Mouse (Mus musculus): ENCODE results near the gene Slc35e1. TPM values are rescaled to one million over a fixed set of nuclear protein-coding genes. Genes with fewer than 3 reads are reported as not detected.

Gene Slc35e1
- polyA plus RNA-seq, 1 experiment: 167 TPM

DNA sequence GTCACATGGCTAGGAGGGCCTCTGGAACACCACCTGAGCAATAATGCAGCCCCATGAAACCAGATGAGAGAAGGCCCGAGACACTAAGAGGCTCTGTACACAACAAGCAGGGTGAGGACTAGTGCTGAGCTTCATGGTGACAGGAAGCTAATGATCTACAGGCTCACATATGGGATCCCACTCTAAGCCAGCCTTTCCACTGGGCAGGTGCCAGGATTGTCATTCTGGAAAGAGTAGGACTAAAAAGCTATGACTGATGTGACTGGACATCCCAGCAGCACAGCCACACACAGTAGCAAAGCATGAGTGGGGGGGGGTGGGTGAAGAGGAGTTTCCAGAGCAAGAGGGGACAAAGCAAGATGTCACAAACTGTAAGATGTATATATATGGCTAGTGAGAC, 5.5 kb upstream of the Slc35e1 start:
- Histone ChIP-seq H3K4me3 (ENCODE audit: low read depth, low read length) (no peak overlapping the region), H3K4me1 (ENCODE audit: control insufficient read depth, insufficient read depth, insufficient read length, low read length) (peaks cover 3% of the 10 kb centered on the region; the same call in 1 of the 2 replicates), H3K27ac (ENCODE audit: insufficient read depth, low read depth, low read length) (no peak overlapping the region), H3K27me3 (ENCODE audit: control insufficient read depth, insufficient read depth, low read length) (no peaks in the 10 kb centered on the region), H3K36me3 (ENCODE audit: control insufficient read depth, insufficient read depth, low read length) (peaks cover 16% of the 10 kb centered on the region)
- TF ChIP-seq CTCF (IDR thresholded peaks at IDR 0.05; ENCODE audit: extremely low read depth, insufficient read length, insufficient replicate concordance, low read depth, low read length): no peak
- TF ChIP-seq POLR2A (IDR thresholded peaks at IDR 0.05; ENCODE audit: low read depth, low read length): no peak
- WGBS: 65% methylated on average over 1 of the region's 1 CpGs

DNA sequence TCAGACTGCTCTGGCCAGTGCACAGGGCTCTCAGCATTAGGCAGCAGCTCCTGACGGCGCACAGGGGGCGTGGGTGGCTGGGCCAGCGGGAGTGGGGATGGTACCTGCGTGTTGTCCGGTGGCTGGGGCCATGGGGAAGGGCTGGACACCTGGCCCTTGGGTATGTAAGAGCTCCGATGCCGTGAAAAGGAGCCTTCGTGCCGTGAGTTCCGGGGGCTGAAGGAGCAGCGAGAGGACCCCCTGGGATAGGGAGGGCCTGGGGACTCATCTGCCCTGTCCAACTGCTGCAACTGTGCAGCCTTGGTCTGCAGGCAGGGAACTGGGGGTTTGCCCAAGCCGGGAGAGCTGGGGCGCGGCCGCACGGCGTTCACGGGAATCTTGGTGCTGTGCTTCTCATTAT, 3.8 kb upstream of the Slc35e1 start:
- peaks cover 3% of the 10 kb centered on the region; the same call in 1 of the 2 replicates for H3K4me1 ChIP-seq (ENCODE audit: control insufficient read depth, insufficient read depth, insufficient read length, low read length)
- 92% methylated on average over 19 of the region's 19 CpGs for WGBS
- H3K4me3 ChIP-seq (ENCODE audit: low read depth, low read length): no peak overlapping the region
- TF ChIP-seq POLR2A (IDR thresholded peaks at IDR 0.05; ENCODE audit: low read depth, low read length) (no peak), CTCF (IDR thresholded peaks at IDR 0.05; ENCODE audit: extremely low read depth, insufficient read length, insufficient replicate concordance, low read depth, low read length) (no peak)
- no peak overlapping the region for H3K27ac ChIP-seq (ENCODE audit: insufficient read depth, low read depth, low read length)
- peaks cover 16% of the 10 kb centered on the region for H3K36me3 ChIP-seq (ENCODE audit: control insufficient read depth, insufficient read depth, low read length)
- no peaks in the 10 kb centered on the region for H3K27me3 ChIP-seq (ENCODE audit: control insufficient read depth, insufficient read depth, low read length)

DNA sequence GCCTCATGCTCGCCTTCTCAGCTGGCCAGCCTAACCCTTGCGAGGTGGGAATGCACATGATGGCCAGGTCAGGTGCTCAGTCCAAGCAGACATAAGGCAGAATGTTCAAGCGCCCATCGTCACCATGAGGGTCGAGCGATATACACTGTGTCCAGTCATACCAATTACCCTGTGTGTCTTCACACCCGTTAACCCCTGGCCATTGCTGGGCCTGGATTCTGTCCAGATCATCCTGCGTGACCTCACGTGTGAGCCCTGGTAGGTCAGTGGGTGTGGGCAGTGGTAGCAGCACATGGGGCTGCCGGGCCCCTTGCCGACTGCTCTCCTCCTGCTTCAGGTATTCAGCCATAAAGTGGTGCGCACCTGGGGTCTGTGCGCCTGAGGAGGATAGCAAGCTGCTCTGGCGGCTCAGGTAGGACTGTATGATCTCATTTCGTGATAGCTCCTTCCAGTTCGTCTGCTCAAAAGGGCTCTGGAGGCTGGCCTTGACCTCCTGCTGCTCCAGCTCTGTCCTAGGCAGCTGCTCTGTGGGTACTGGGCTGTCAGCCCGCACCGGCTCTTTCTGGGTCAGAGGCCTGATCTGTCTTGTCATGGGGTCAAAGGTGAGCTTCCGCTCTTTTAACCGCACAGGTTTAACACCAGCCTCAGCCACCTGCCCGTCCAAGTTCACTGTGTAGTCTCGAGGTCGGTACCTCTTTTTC, 3.1 kb upstream of the Slc35e1 start:
- no peaks in the 10 kb centered on the region for H3K27me3 ChIP-seq (ENCODE audit: control insufficient read depth, insufficient read depth, low read length)
- H3K36me3 ChIP-seq (ENCODE audit: control insufficient read depth, insufficient read depth, low read length): peaks cover 16% of the 10 kb centered on the region
- no peak overlapping the region for H3K27ac ChIP-seq (ENCODE audit: insufficient read depth, low read depth, low read length)
- 85% methylated on average over 23 of the region's 23 CpGs for WGBS
- H3K4me1 ChIP-seq (ENCODE audit: control insufficient read depth, insufficient read depth, insufficient read length, low read length): peaks cover 8% of the 10 kb centered on the region; the same call in 1 of the 2 replicates
- no peak overlapping the region for H3K4me3 ChIP-seq (ENCODE audit: low read depth, low read length)
- TF ChIP-seq POLR2A (IDR thresholded peaks at IDR 0.05; ENCODE audit: low read depth, low read length) (0 out of 2 replicates have a peak, but pooled peaks have one; percentile 12), CTCF (IDR thresholded peaks at IDR 0.05; ENCODE audit: extremely low read depth, insufficient read length, insufficient replicate concordance, low read depth, low read length) (no peak)

- Histone ChIP-seq H3K27me3 (ENCODE audit: control insufficient read depth, insufficient read depth, low read length) (no peaks in the 10 kb centered on the region), H3K4me3 (ENCODE audit: low read depth, low read length) (peak overlapping the region; percentile 79; the same call in 1 of the 2 replicates), H3K36me3 (ENCODE audit: control insufficient read depth, insufficient read depth, low read length) (peaks cover 27% of the 10 kb centered on the region), H3K4me1 (ENCODE audit: control insufficient read depth, insufficient read depth, insufficient read length, low read length) (peaks cover 16% of the 10 kb centered on the region), H3K27ac (ENCODE audit: insufficient read depth, low read depth, low read length) (0 out of 2 replicates have a peak overlapping the region, but pooled peaks have one; percentile 59)
- WGBS: 7% methylated on average over 8 of the region's 8 CpGs
- TF ChIP-seq CTCF (IDR thresholded peaks at IDR 0.05; ENCODE audit: extremely low read depth, insufficient read length, insufficient replicate concordance, low read depth, low read length): no peak
- TF ChIP-seq POLR2A (IDR thresholded peaks at IDR 0.05; ENCODE audit: low read depth, low read length): no peak
Measured at GRCm38 (mm10) chr8:72493381-72493780, 967 bp upstream of the Slc35e1 start.

- Histone ChIP-seq H3K4me1 (ENCODE audit: control insufficient read depth, insufficient read depth, insufficient read length, low read length) (peaks cover 16% of the 10 kb centered on the region), H3K4me3 (ENCODE audit: low read depth, low read length) (peak overlapping the region; percentile 79), H3K36me3 (ENCODE audit: control insufficient read depth, insufficient read depth, low read length) (peaks cover 33% of the 10 kb centered on the region), H3K27ac (ENCODE audit: insufficient read depth, low read depth, low read length) (peak overlapping the region; percentile 59; the same call in 1 of the 2 replicates), H3K27me3 (ENCODE audit: control insufficient read depth, insufficient read depth, low read length) (no peaks in the 10 kb centered on the region)
- no peak for TF ChIP-seq CTCF (IDR thresholded peaks at IDR 0.05; ENCODE audit: extremely low read depth, insufficient read length, insufficient replicate concordance, low read depth, low read length)
- TF ChIP-seq POLR2A (IDR thresholded peaks at IDR 0.05; ENCODE audit: low read depth, low read length): no peak
- under 1% methylated on average over 55 of the region's 56 CpGs for WGBS
Measured at GRCm38 (mm10) chr8:72492622-72493081, 238 bp upstream of the Slc35e1 start.

- Histone ChIP-seq H3K36me3 (ENCODE audit: control insufficient read depth, insufficient read depth, low read length) (peaks cover 33% of the 10 kb centered on the region), H3K4me3 (ENCODE audit: low read depth, low read length) (no peak overlapping the region), H3K27ac (ENCODE audit: insufficient read depth, low read depth, low read length) (peak overlapping the region; percentile 88), H3K27me3 (ENCODE audit: control insufficient read depth, insufficient read depth, low read length) (no peaks in the 10 kb centered on the region), H3K4me1 (ENCODE audit: control insufficient read depth, insufficient read depth, insufficient read length, low read length) (peaks cover 16% of the 10 kb centered on the region)
- TF ChIP-seq CTCF (IDR thresholded peaks at IDR 0.05; ENCODE audit: extremely low read depth, insufficient read length, insufficient replicate concordance, low read depth, low read length) (no peak), POLR2A (IDR thresholded peaks at IDR 0.05; ENCODE audit: low read depth, low read length) (no peak)
- 41% methylated on average over 2 of the region's 2 CpGs for WGBS
Measured at GRCm38 (mm10) chr8:72491017-72491416, 1.4 kb downstream of the Slc35e1 start.

- H3K27me3 ChIP-seq (ENCODE audit: control insufficient read depth, insufficient read depth, low read length): no peaks in the 10 kb centered on the region
- H3K36me3 ChIP-seq (ENCODE audit: control insufficient read depth, insufficient read depth, low read length): peaks cover 60% of the 10 kb centered on the region
- TF ChIP-seq CTCF (IDR thresholded peaks at IDR 0.05; ENCODE audit: extremely low read depth, insufficient read length, insufficient replicate concordance, low read depth, low read length): no peak
- no peak for TF ChIP-seq POLR2A (IDR thresholded peaks at IDR 0.05; ENCODE audit: low read depth, low read length)
- H3K4me1 ChIP-seq (ENCODE audit: control insufficient read depth, insufficient read depth, insufficient read length, low read length): peaks cover 13% of the 10 kb centered on the region
- no peak overlapping the region for H3K4me3 ChIP-seq (ENCODE audit: low read depth, low read length)
- H3K27ac ChIP-seq (ENCODE audit: insufficient read depth, low read depth, low read length): no peak overlapping the region
Measured at GRCm38 (mm10) chr8:72487014-72487413, 5.4 kb downstream of the Slc35e1 start.

All from small intestine, adult 2 months (tissue).